Mouse (Mus musculus): ENCODE data around the gene Hspd1. TPM values are rescaled to one million over a fixed set of nuclear protein-coding genes. Genes with fewer than 3 reads are reported as not detected.
"Not testable (repeated sequence)": the region's sequence is repeated elsewhere in the genome, so short reads cannot be mapped to it uniquely, and the experiment has no call there.

The Hspd1 gene
- polyA plus RNA-seq, 1 experiment, result 28.3 TPM

DNA sequence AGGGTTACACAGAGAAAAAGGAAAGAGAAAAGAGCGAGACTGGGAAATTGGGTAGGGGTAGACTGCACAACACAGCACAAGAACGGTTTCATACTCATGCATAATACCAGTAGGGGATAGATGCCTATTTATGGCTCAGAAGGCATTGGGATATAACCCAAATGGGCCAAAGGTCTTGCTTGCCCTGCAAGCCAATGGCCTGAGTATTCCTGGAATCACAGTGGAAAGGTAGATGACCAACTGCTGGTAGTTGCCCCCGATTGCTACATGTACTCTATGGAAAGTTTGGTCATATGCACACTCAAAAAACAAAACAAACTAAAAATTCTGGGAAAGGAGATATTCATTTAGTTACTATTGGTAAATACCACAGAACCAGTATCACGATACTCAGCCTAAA, 8.4 kb downstream of the Hspd1 start:
- TF ChIP-seq CTCF (IDR thresholded peaks at IDR 0.05; ENCODE audit: borderline replicate concordance, control insufficient read depth, extremely low read depth, insufficient read depth, low read length, poor library complexity) (no peak), POLR2A (IDR thresholded peaks at IDR 0.05; ENCODE audit: control insufficient read depth, extremely low read depth, insufficient read depth, low read length, poor library complexity) (no peak)
- Histone ChIP-seq H3K36me3 (ENCODE audit: control insufficient read depth, insufficient read depth, low read length) (peaks cover 58% of the 10 kb centered on the region), H3K27ac (ENCODE audit: control insufficient read depth, insufficient read depth, low read length) (no peak overlapping the region), H3K4me3 (ENCODE audit: control insufficient read depth, insufficient read depth, low read length) (no peak overlapping the region), H3K4me1 (replicated peaks; ENCODE audit: control insufficient read depth, insufficient read depth, low read length) (no peaks in the 10 kb centered on the region), H3K27me3 (ENCODE audit: control insufficient read depth, insufficient read depth, low read length) (no peaks in the 10 kb centered on the region)
- WGBS, result 97% methylated on average over 4 of the region's 4 CpGs
- DNase-seq, result no peak

- WGBS, result 98% methylated on average over 2 of the region's 2 CpGs
- Histone ChIP-seq H3K36me3 (ENCODE audit: control insufficient read depth, insufficient read depth, low read length) (peaks cover 36% of the 10 kb centered on the region), H3K4me3 (ENCODE audit: control insufficient read depth, insufficient read depth, low read length) (no peak overlapping the region)
Observed at GRCm38 (mm10) chr1:55076849-55077516, 11.1 kb downstream of the Hspd1 start.

DNA sequence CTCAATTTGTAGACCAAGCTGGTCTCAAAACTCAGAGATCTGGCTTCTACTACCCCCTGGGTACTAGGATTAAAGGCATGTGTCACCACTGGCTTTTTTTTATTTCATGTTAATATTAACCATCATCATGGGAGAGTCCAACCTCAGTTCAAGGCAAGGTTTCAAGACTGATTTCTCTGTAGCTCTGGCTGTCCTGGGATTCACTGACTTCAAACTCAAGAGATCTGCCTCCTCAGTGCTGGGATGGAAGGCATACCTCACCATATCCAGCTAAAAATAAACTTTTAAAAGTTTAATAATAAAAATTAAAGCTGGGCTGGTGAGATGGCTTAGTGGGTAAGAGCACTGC, 11.7 kb downstream of the Hspd1 start:
- no peaks in the 10 kb centered on the region for H3K4me1 ChIP-seq (replicated peaks; ENCODE audit: control insufficient read depth, insufficient read depth, low read length)
- no peaks in the 10 kb centered on the region for H3K27me3 ChIP-seq (ENCODE audit: control insufficient read depth, insufficient read depth, low read length)
- H3K4me3 ChIP-seq (ENCODE audit: control insufficient read depth, insufficient read depth, low read length), result no peak overlapping the region
- TF ChIP-seq POLR2A (IDR thresholded peaks at IDR 0.05; ENCODE audit: control insufficient read depth, extremely low read depth, insufficient read depth, low read length, poor library complexity), result no peak
- no peak for TF ChIP-seq CTCF (IDR thresholded peaks at IDR 0.05; ENCODE audit: borderline replicate concordance, control insufficient read depth, extremely low read depth, insufficient read depth, low read length, poor library complexity)
- DNase-seq, result no peak
- H3K36me3 ChIP-seq (ENCODE audit: control insufficient read depth, insufficient read depth, low read length), result peaks cover 32% of the 10 kb centered on the region
- no peak overlapping the region for H3K27ac ChIP-seq (ENCODE audit: control insufficient read depth, insufficient read depth, low read length)

More at GRCm38 (mm10) chr1:55076849-55077516, 11.1 kb downstream of the Hspd1 start:
- Histone ChIP-seq H3K27ac (ENCODE audit: control insufficient read depth, insufficient read depth, low read length) (no peak overlapping the region), H3K4me1 (replicated peaks; ENCODE audit: control insufficient read depth, insufficient read depth, low read length) (no peaks in the 10 kb centered on the region), H3K27me3 (ENCODE audit: control insufficient read depth, insufficient read depth, low read length) (no peaks in the 10 kb centered on the region)
- no peak for DNase-seq
- TF ChIP-seq POLR2A (IDR thresholded peaks at IDR 0.05; ENCODE audit: control insufficient read depth, extremely low read depth, insufficient read depth, low read length, poor library complexity) (no peak), CTCF (IDR thresholded peaks at IDR 0.05; ENCODE audit: borderline replicate concordance, control insufficient read depth, extremely low read depth, insufficient read depth, low read length, poor library complexity) (no peak)

DNA sequence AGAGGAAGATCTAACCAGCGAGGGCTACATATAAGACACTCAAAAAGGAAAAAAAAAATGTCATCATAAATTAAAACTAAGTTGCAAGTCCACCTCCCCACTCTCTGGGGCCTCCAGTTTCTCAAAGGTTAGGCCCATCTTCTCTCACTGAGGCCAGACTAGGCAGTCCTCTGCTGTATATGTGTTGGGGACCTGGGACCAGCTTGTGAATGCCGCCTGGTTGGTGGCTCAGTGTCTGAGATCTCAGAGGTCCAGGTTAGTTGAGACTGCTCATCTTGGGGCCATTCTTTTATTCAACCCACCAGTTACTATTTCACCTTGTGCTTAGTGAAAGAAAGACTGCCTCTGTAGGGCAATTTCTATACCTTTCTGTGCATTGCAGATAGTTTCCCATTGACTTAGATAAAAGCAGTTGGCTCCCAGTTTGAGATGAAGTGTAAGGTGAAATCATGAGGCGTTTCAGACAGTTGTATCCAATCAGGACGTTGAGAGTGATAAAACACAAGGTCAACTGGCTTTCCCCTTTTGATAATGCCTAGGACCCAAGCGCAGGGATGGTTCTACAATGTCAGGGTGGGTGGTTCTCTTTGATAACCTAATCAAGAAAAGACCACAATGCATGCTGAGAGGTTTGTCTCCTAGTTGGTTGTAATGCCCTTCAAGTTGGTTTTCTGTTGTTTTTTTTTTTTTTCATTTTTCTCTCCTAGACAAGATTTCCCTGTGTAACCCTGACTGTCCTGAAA, 12.2 kb downstream of the Hspd1 start:
- Histone ChIP-seq H3K27ac (ENCODE audit: control insufficient read depth, insufficient read depth, low read length) (no peak overlapping the region), H3K36me3 (ENCODE audit: control insufficient read depth, insufficient read depth, low read length) (peaks cover 27% of the 10 kb centered on the region), H3K27me3 (ENCODE audit: control insufficient read depth, insufficient read depth, low read length) (no peaks in the 10 kb centered on the region), H3K4me1 (replicated peaks; ENCODE audit: control insufficient read depth, insufficient read depth, low read length) (no peaks in the 10 kb centered on the region), H3K4me3 (ENCODE audit: control insufficient read depth, insufficient read depth, low read length) (no peak overlapping the region)
- TF ChIP-seq CTCF (IDR thresholded peaks at IDR 0.05; ENCODE audit: borderline replicate concordance, control insufficient read depth, extremely low read depth, insufficient read depth, low read length, poor library complexity) (no peak), POLR2A (IDR thresholded peaks at IDR 0.05; ENCODE audit: control insufficient read depth, extremely low read depth, insufficient read depth, low read length, poor library complexity) (no peak)
- DNase-seq, result no peak
- WGBS, result 94% methylated on average over 5 of the region's 5 CpGs

- Histone ChIP-seq H3K36me3 (ENCODE audit: control insufficient read depth, insufficient read depth, low read length) (peaks cover 16% of the 10 kb centered on the region), H3K27ac (ENCODE audit: control insufficient read depth, insufficient read depth, low read length) (no peak overlapping the region), H3K4me1 (replicated peaks; ENCODE audit: control insufficient read depth, insufficient read depth, low read length) (no peaks in the 10 kb centered on the region), H3K4me3 (ENCODE audit: control insufficient read depth, insufficient read depth, low read length) (no peak overlapping the region), H3K27me3 (ENCODE audit: control insufficient read depth, insufficient read depth, low read length) (no peaks in the 10 kb centered on the region)
- 91% methylated on average over 2 of the region's 2 CpGs for WGBS
- TF ChIP-seq CTCF (IDR thresholded peaks at IDR 0.05; ENCODE audit: borderline replicate concordance, control insufficient read depth, extremely low read depth, insufficient read depth, low read length, poor library complexity) (no peak), POLR2A (IDR thresholded peaks at IDR 0.05; ENCODE audit: control insufficient read depth, extremely low read depth, insufficient read depth, low read length, poor library complexity) (no peak)
- DNase-seq, result no peak
Observed at GRCm38 (mm10) chr1:55074757-55075156, 13.3 kb downstream of the Hspd1 start.

DNA sequence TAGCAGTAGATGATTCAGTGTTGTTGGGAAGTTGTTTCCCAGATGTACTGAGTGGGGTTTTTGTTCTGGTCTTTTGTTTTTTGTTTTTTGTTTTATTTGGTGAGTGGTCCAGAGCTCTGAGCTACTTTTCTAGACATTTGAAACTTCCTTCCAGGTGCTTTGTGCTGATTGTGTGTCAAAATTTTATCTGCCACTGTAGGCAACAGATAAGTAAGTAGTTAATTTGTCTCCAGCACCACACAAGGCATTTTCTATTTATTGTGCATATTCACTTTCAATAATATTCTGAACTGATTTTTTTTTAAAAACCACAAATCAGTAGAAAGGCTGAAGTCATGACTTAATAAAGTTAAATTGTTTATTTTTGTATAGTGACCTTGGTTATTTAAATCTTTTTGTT, 15.7 kb downstream of the Hspd1 start:
- not testable (repeated sequence) for H3K36me3 ChIP-seq (ENCODE audit: control insufficient read depth, insufficient read depth, low read length); H3K4me1 ChIP-seq (replicated peaks; ENCODE audit: control insufficient read depth, insufficient read depth, low read length); H3K27me3 ChIP-seq (ENCODE audit: control insufficient read depth, insufficient read depth, low read length); H3K4me3 ChIP-seq (ENCODE audit: control insufficient read depth, insufficient read depth, low read length); DNase-seq; H3K27ac ChIP-seq (ENCODE audit: control insufficient read depth, insufficient read depth, low read length)

GRCm38 (mm10) chr1:55061772-55062171, 26.3 kb downstream of the Hspd1 start:
- Histone ChIP-seq H3K4me1 (replicated peaks; ENCODE audit: control insufficient read depth, insufficient read depth, low read length) (no peaks in the 10 kb centered on the region), H3K4me3 (ENCODE audit: control insufficient read depth, insufficient read depth, low read length) (no peak overlapping the region), H3K27me3 (ENCODE audit: control insufficient read depth, insufficient read depth, low read length) (no peaks in the 10 kb centered on the region), H3K27ac (ENCODE audit: control insufficient read depth, insufficient read depth, low read length) (no peak overlapping the region), H3K36me3 (ENCODE audit: control insufficient read depth, insufficient read depth, low read length) (peaks cover 23% of the 10 kb centered on the region)
- no peak for DNase-seq
- WGBS, result 98% methylated on average over 4 of the region's 4 CpGs
- TF ChIP-seq CTCF (IDR thresholded peaks at IDR 0.05; ENCODE audit: borderline replicate concordance, control insufficient read depth, extremely low read depth, insufficient read depth, low read length, poor library complexity), result no peak
- TF ChIP-seq POLR2A (IDR thresholded peaks at IDR 0.05; ENCODE audit: control insufficient read depth, extremely low read depth, insufficient read depth, low read length, poor library complexity), result no peak
